Mouse (Mus musculus) c-Kit-positive CD71-positive TER-119-positive erythroid progenitor cells, embryonic 14.5 days (primary cell): Measurements from ENCODE around the gene Kcnh7.
"Not testable (repeated sequence)": the region's sequence is repeated elsewhere in the genome, so short reads cannot be mapped to it uniquely, and the experiment has no call there.

Experiments
- DNase-seq: peaks from one replicate; pipeline ENCODE4 v3.0.0-alpha.2; 2013; ENCODE audit warnings: low spot score

Kcnh7 gene

GRCm38 (mm10) chr2:62717270-62717669, 466.8 kb downstream of the Kcnh7 start:
- DNase-seq = no peak

GRCm38 (mm10) chr2:62715260-62715659, 468.8 kb downstream of the Kcnh7 start:
- DNase-seq = no peak

- DNase-seq = not testable (repeated sequence)
Measured at GRCm38 (mm10) chr2:62714362-62714761, 469.7 kb downstream of the Kcnh7 start.

GRCm38 (mm10) chr2:62709633-62710032, 474.5 kb downstream of the Kcnh7 start:
- no peak for DNase-seq

GRCm38 (mm10) chr2:62706313-62706712, 477.8 kb downstream of the Kcnh7 start:
- no peak for DNase-seq

GRCm38 (mm10) chr2:62685934-62686333, 498.2 kb downstream of the Kcnh7 start:
- no peak for DNase-seq

- no peak for DNase-seq
Measured at GRCm38 (mm10) chr2:62684989-62685595, 499.0 kb downstream of the Kcnh7 start.

GRCm38 (mm10) chr2:62681667-62682066, 502.4 kb downstream of the Kcnh7 start:
- no peak for DNase-seq

GRCm38 (mm10) chr2:62672788-62673187, 511.3 kb downstream of the Kcnh7 start:
- no peak for DNase-seq

GRCm38 (mm10) chr2:62670767-62671166, 513.3 kb downstream of the Kcnh7 start:
- DNase-seq = no peak

- DNase-seq = peak; percentile 5
Measured at GRCm38 (mm10) chr2:62670301-62670700, 513.8 kb downstream of the Kcnh7 start.

GRCm38 (mm10) chr2:62669848-62670247, 514.2 kb downstream of the Kcnh7 start:
- no peak for DNase-seq

GRCm38 (mm10) chr2:62665536-62665935, 518.6 kb downstream of the Kcnh7 start:
- no peak for DNase-seq

- DNase-seq = no peak
Measured at GRCm38 (mm10) chr2:62664839-62665238, 519.2 kb downstream of the Kcnh7 start.

GRCm38 (mm10) chr2:62664135-62664670, 519.9 kb downstream of the Kcnh7 start, which contains the start of gene Gca:
Gene Gca, plus strand, starts transcription at chr2:62664285.
- DNase-seq = peak; percentile 78

GRCm38 (mm10) chr2:62662560-62662959, 521.5 kb downstream of the Kcnh7 start:
- DNase-seq = no peak

GRCm38 (mm10) chr2:62660565-62660964, 523.5 kb downstream of the Kcnh7 start:
- no peak for DNase-seq

- DNase-seq = no peak
Measured at GRCm38 (mm10) chr2:62656072-62656471, 528.0 kb downstream of the Kcnh7 start.

GRCm38 (mm10) chr2:62654519-62655338, 529.4 kb downstream of the Kcnh7 start:
- DNase-seq = peak; percentile 51

- DNase-seq = no peak
Measured at GRCm38 (mm10) chr2:62652466-62652865, 531.6 kb downstream of the Kcnh7 start.

- no peak for DNase-seq
Measured at GRCm38 (mm10) chr2:62651890-62652289, 532.2 kb downstream of the Kcnh7 start.

- no peak for DNase-seq
Measured at GRCm38 (mm10) chr2:62646671-62647289, 537.3 kb downstream of the Kcnh7 start.
